Mouse (Mus musculus) forebrain, embryonic 16.5 days (tissue): ENCODE results near the gene Zfp697. TPM values are rescaled to one million over a fixed set of nuclear protein-coding genes. Genes with fewer than 3 reads are reported as not detected.
"Not testable (repeated sequence)": the region's sequence is repeated elsewhere in the genome, so short reads cannot be mapped to it uniquely, and the experiment has no call there.

Source experiments
- ATAC-seq: fragments of 200-750 bp; cut with Nextera tagmentation; 2 replicates; pipeline ENCODE4 v1.8.0; 2017; ENCODE audit warnings: mild to moderate bottlenecking, moderate library complexity
- H3K27ac ChIP-seq: fragments of 300-500 bp; sonication (generic); 2 replicates; pipeline ENCODE4 v1.5.1; 2014; ENCODE audit warnings: low read length, control low read depth
- H3K27me3 ChIP-seq: fragments of 300-500 bp; sonication (generic); replicated peaks from 2 replicates; pipeline ENCODE4 v1.6.1; 2014; ENCODE audit warnings: low read length; ENCODE audit not compliant: control insufficient read depth, insufficient read depth
- H3K36me3 ChIP-seq: fragments of 300-500 bp; sonication (generic); 2 replicates; pipeline ENCODE4 v1.6.1; 2014; ENCODE audit not compliant: control insufficient read depth, insufficient read depth
- H3K4me1 ChIP-seq: fragments of 300-500 bp; sonication (generic); replicated peaks from 2 replicates; pipeline ENCODE4 v1.6.1; 2014; ENCODE audit warnings: low read length; ENCODE audit not compliant: control insufficient read depth, insufficient read depth
- H3K4me2 ChIP-seq: fragments of 300-500 bp; sonication (generic); 2 replicates; pipeline ENCODE4 v1.6.1; 2014; ENCODE audit warnings: mild to moderate bottlenecking, low read length, control low read depth
- H3K4me3 ChIP-seq: fragments of 300-500 bp; sonication (generic); replicated peaks from 2 replicates; pipeline ENCODE4 v1.5.1; 2014; ENCODE audit warnings: mild to moderate bottlenecking, low read length, control low read depth
- H3K9ac ChIP-seq: fragments of 300-500 bp; sonication (generic); replicated peaks from 2 replicates; pipeline ENCODE4 v1.6.1; 2014; ENCODE audit warnings: low read depth, low read length, control low read depth
- H3K9me3 ChIP-seq: fragments of 300-500 bp; sonication (generic); 2 replicates; pipeline ENCODE4 v1.6.1; 2016; ENCODE audit warnings: low read length; ENCODE audit not compliant: control insufficient read depth
- WGBS: fragments of 180-500 bp; shearing (Covaris S2); extraction: QIAGEN DNeasy Blood & Tissue Kit; methylation state at CpG from one replicate; pipeline ENCODE4 v1.1.7; 2014; 5-methylcytosine and 5-hydroxymethylcytosine counted together
- polyA plus RNA-seq: library from polyadenylated mRNA; unstranded; fragments of >200 nt; fragmentation: Nextera tagmentation; extraction: Ambion mirVana; gene quantifications from 2 replicates; pipeline ENCODE4 v1.2.1, GENCODE M21; 2015

Zfp697 gene
- polyA plus RNA-seq, 1 experiment from 2014 or later: 18.1 TPM

- H3K27me3 ChIP-seq, H3K4me1 ChIP-seq, ATAC-seq, H3K4me3 ChIP-seq, H3K9me3 ChIP-seq, H3K9ac ChIP-seq, H3K4me2 ChIP-seq, H3K27ac ChIP-seq, H3K36me3 ChIP-seq: not testable (repeated sequence)
- no CpG with 5 or more reads among the region's 1 CpGs for WGBS
Measured at GRCm38 (mm10) chr3:98510414-98510813, 128.2 kb downstream of the Zfp697 start, which contains the start of gene Hsd3b4. TSS of gene Hsd3b4 (minus strand) at chr3:98510514.

GRCm38 (mm10) chr3:98522779-98523178 lies 140.5 kb downstream of the Zfp697 start:
- H3K27ac ChIP-seq, H3K4me2 ChIP-seq, H3K4me1 ChIP-seq, H3K36me3 ChIP-seq, H3K9me3 ChIP-seq, H3K4me3 ChIP-seq, H3K9ac ChIP-seq, H3K27me3 ChIP-seq: not testable (repeated sequence)
- WGBS: no CpG with 5 or more reads among the region's 2 CpGs
- ATAC-seq: peak; percentile 64; the same call in 1 of the 2 replicates

DNA sequence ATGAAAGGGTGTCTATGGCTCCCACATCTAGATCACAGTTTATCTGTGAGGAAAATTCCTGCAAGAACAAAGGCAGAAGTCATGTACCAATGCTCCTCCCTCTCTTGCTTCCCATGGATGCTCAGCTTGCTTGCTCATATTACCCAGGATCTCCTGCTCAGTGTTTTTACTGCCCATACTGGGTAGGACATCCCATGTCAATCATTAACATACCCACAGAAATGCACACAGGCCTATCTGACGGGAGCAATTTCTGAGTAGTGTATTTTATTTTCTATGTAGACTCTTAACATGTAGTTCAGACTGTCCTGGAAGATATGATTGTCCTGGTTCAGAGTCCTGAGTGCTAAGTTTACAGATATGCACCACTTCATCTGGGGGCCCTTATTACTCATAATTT lies 142.3 kb downstream of the Zfp697 start:
- H3K36me3 ChIP-seq, H3K27me3 ChIP-seq, ATAC-seq, H3K4me3 ChIP-seq, H3K9ac ChIP-seq, H3K27ac ChIP-seq, H3K4me1 ChIP-seq, H3K4me2 ChIP-seq, H3K9me3 ChIP-seq: not testable (repeated sequence)
- no CpG with 5 or more reads among the region's 1 CpGs for WGBS

DNA sequence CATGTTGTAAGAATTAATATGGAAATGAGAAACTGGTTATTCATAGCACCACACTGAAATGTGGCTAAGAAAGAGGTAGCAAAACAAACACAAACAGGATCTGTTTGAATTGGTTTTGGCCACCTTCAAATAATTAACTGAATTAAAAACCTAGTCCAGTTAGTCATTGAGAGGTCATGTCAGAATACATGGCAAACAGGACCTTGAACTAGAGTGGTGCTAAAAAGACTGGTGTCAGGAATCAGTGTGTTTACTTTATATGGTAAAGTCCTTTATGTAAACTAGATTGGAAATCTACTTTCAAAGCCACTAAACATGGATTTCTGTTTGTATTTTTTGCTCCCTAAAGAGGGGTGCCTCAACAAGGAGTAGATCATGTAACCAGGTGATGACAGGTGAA lies 142.7 kb downstream of the Zfp697 start:
- not testable (repeated sequence) for H3K4me3 ChIP-seq, H3K9ac ChIP-seq, H3K27me3 ChIP-seq, H3K4me2 ChIP-seq, ATAC-seq, H3K9me3 ChIP-seq, H3K4me1 ChIP-seq, H3K27ac ChIP-seq, H3K36me3 ChIP-seq

DNA sequence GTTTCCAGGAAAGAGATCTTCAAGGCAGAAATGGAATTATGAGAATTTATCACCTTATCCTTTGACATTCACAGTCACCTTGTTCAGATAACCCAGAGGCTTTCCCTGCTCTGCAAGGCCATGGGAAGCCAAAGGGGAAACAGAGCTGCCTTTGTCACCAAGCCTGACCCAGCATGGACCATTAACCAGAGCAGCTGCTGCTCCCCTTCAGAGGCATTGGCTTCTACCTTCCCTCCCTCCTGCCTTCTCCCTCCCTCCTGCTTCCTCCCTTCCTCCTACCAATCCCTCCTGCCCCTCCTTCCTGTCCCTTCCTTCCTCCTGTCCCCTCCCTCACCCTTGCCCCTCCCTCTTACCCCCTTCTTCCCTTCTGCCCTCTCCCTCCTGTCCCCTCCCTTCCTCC lies 165.4 kb downstream of the Zfp697 start:
- not testable (repeated sequence) for H3K4me3 ChIP-seq, H3K27ac ChIP-seq, H3K4me1 ChIP-seq, H3K36me3 ChIP-seq, H3K9me3 ChIP-seq, H3K27me3 ChIP-seq, H3K4me2 ChIP-seq, H3K9ac ChIP-seq, ATAC-seq

- H3K4me2 ChIP-seq, H3K9me3 ChIP-seq, H3K4me1 ChIP-seq, H3K9ac ChIP-seq, H3K4me3 ChIP-seq, ATAC-seq, H3K36me3 ChIP-seq, H3K27me3 ChIP-seq, H3K27ac ChIP-seq: not testable (repeated sequence)
- WGBS: 83% methylated on average over 1 of the region's 1 CpGs
Measured at GRCm38 (mm10) chr3:98548495-98548894, 166.2 kb downstream of the Zfp697 start.

DNA sequence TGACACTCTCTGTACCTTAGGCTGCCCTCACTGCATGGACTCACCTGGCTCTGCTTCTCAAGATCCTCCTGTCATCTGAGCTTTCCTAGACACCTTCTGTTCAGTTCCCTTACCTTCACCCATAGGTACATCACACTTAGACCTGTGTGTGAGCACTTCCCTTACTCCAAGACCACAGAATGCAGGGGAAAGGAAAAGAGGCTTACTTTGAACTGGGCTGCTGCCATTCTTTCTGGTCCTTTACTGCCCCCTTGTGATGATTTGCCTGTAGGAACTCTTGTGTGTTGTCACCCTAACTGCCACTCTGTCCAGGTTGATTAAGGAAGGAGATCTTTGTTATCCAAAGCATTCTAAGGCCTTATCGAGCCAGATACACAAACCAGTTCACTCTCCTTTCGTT lies 168.0 kb downstream of the Zfp697 start:
- H3K4me3 ChIP-seq, H3K36me3 ChIP-seq, H3K27me3 ChIP-seq, H3K4me2 ChIP-seq, H3K4me1 ChIP-seq, H3K27ac ChIP-seq, H3K9ac ChIP-seq, H3K9me3 ChIP-seq: not testable (repeated sequence)
- ATAC-seq: peak; percentile 50; the same call in 1 of the 2 replicates
- WGBS: no CpG with 5 or more reads among the region's 2 CpGs

- H3K4me3 ChIP-seq, H3K4me1 ChIP-seq, H3K9ac ChIP-seq, H3K4me2 ChIP-seq, H3K27ac ChIP-seq, ATAC-seq, H3K36me3 ChIP-seq, H3K9me3 ChIP-seq, H3K27me3 ChIP-seq: not testable (repeated sequence)
- WGBS: no CpG with 5 or more reads among the region's 1 CpGs
Measured at GRCm38 (mm10) chr3:98550832-98551231, 168.6 kb downstream of the Zfp697 start.

GRCm38 (mm10) chr3:98560711-98561110 lies 178.4 kb downstream of the Zfp697 start:
- H3K4me2 ChIP-seq, H3K9ac ChIP-seq, H3K9me3 ChIP-seq, ATAC-seq, H3K4me1 ChIP-seq, H3K27ac ChIP-seq, H3K36me3 ChIP-seq, H3K27me3 ChIP-seq, H3K4me3 ChIP-seq: not testable (repeated sequence)
- no CpG with 5 or more reads among the region's 5 CpGs for WGBS

GRCm38 (mm10) chr3:98563831-98564230 lies 181.6 kb downstream of the Zfp697 start:
- not testable (repeated sequence) for H3K4me1 ChIP-seq, H3K4me2 ChIP-seq, H3K4me3 ChIP-seq, H3K27ac ChIP-seq, ATAC-seq, H3K9ac ChIP-seq, H3K36me3 ChIP-seq, H3K27me3 ChIP-seq, H3K9me3 ChIP-seq
- WGBS: no CpG with 5 or more reads among the region's 2 CpGs
